Mouse (Mus musculus) forebrain, postnatal 0 days (tissue): ENCODE measurements around the gene Olfr1513. TPM values are rescaled to one million over a fixed set of nuclear protein-coding genes. Genes with fewer than 3 reads are reported as not detected.
A peak's percentile ranks its signal among the peaks of the same experiment; 100 is the strongest.
"Not testable (repeated sequence)": the region's sequence is repeated elsewhere in the genome, so short reads cannot be mapped to it uniquely, and the experiment has no call there.

Source experiments
- ATAC-seq: fragments of 200-750 bp; cut with Nextera tagmentation; 2 replicates; pipeline ENCODE4 v1.8.0; 2017; ENCODE audit warnings: mild to moderate bottlenecking, moderate library complexity
- DNase-seq: peaks from one replicate; pipeline ENCODE4 v3.0.0-alpha.2; 2015
- H3K27ac ChIP-seq: fragments of 300-500 bp; sonication (generic); 2 replicates; pipeline ENCODE4 v1.5.1; 2014; ENCODE audit warnings: low read depth, mild to moderate bottlenecking, antibody characterized with exemption, low read length, moderate library complexity, mixed read lengths
- H3K27me3 ChIP-seq: fragments of 300-500 bp; sonication (generic); 2 replicates; pipeline ENCODE4 v1.6.1; 2014; ENCODE audit warnings: mild to moderate bottlenecking, low read length, mixed read lengths; ENCODE audit not compliant: insufficient read depth
- H3K36me3 ChIP-seq: fragments of 300-500 bp; sonication (generic); 2 replicates; pipeline ENCODE4 v1.6.1; 2014; ENCODE audit warnings: mild to moderate bottlenecking, moderate library complexity; ENCODE audit not compliant: insufficient read depth
- H3K4me1 ChIP-seq: fragments of 300-500 bp; sonication (generic); 2 replicates; pipeline ENCODE4 v1.6.1; 2014; ENCODE audit warnings: antibody characterized with exemption; ENCODE audit not compliant: insufficient read depth
- H3K4me2 ChIP-seq: fragments of 300-500 bp; sonication (generic); 2 replicates; pipeline ENCODE4 v1.6.1; 2014; ENCODE audit warnings: low read depth, mild to moderate bottlenecking, moderate library complexity
- H3K4me3 ChIP-seq: fragments of 300-500 bp; sonication (generic); 2 replicates; pipeline ENCODE4 v1.5.1; 2014; ENCODE audit warnings: low read depth, low read length, mixed read lengths
- H3K9ac ChIP-seq: fragments of 300-500 bp; sonication (generic); 2 replicates; pipeline ENCODE4 v1.6.1; 2014; ENCODE audit warnings: mild to moderate bottlenecking
- H3K9me3 ChIP-seq: fragments of 300-500 bp; sonication (generic); 2 replicates; pipeline ENCODE4 v1.6.1; 2016; ENCODE audit warnings: low read length
- CTCF ChIP-seq: sonication (generic); IDR thresholded peaks from 2 replicates; pipeline ENCODE4 v1.5.1; 2016; ENCODE audit warnings: antibody characterized with exemption, control low read depth, low read depth
- WGBS: fragments of 180-500 bp; shearing (Covaris S2); extraction: QIAGEN DNeasy Blood & Tissue Kit; methylation state at CpG from one replicate; pipeline ENCODE4 v1.1.7; 2014; 5-methylcytosine and 5-hydroxymethylcytosine counted together
- polyA plus RNA-seq: library from polyadenylated mRNA; unstranded; fragments of >200 nt; fragmentation: Nextera tagmentation; extraction: Ambion mirVana; gene quantifications from 2 replicates; pipeline ENCODE4 v1.2.1, GENCODE M21; 2015
- total RNA-seq: library from RNA; depleted of rRNA; stranded (reverse); fragments of >200 nt; gene quantifications from 2 replicates; pipeline ENCODE4 v1.2.3, GENCODE M21; 2014; rRNA removed

Olfr1513 gene
- total RNA-seq, result not detected in 2 replicates
- not detected in 2 replicates for polyA plus RNA-seq

GRCm38 (mm10) chr14:52356308-52356707 is at the start of gene Olfr1513:
Gene Olfr1513, minus strand, starts transcription at chr14:52356408.
- no peak for DNase-seq
- Histone ChIP-seq H3K27me3 (no peaks in the 10 kb centered on the region), H3K9ac (no peak within 1 kb of the TSS), H3K9me3 (no peaks in the 10 kb centered on the region), H3K4me3 (no peak within 1 kb of the TSS), H3K4me2 (no peak within 1 kb of the TSS), H3K27ac (no peak within 1 kb of the TSS), H3K36me3 (no peaks in the 10 kb centered on the region), H3K4me1 (no peaks in the 10 kb centered on the region)
- ATAC-seq, result no peak
- TF ChIP-seq CTCF, result no peak
- WGBS, result 82% methylated on average over 4 of the region's 4 CpGs

- no peak for TF ChIP-seq CTCF
- no peak within 1 kb of the TSS for H3K4me3 ChIP-seq
- H3K36me3 ChIP-seq, result no peaks in the 10 kb centered on the region
- H3K4me2 ChIP-seq, result no peak within 1 kb of the TSS
- no peaks in the 10 kb centered on the region for H3K27me3 ChIP-seq
- H3K9me3 ChIP-seq, result no peaks in the 10 kb centered on the region
- no peak for DNase-seq
- WGBS, result 81% methylated on average over 4 of the region's 4 CpGs
- H3K9ac ChIP-seq, result no peak within 1 kb of the TSS
- no peak for ATAC-seq
- no peak within 1 kb of the TSS for H3K27ac ChIP-seq
- no peaks in the 10 kb centered on the region for H3K4me1 ChIP-seq
Measured at GRCm38 (mm10) chr14:52397279-52397678, 41.1 kb upstream of the Olfr1513 start, which contains the start of gene Olfr1511. Gene Olfr1511, minus strand, starts transcription at chr14:52397379.

GRCm38 (mm10) chr14:52390084-52390848 is 34.1 kb upstream of the Olfr1513 start:
- H3K27ac ChIP-seq, H3K27me3 ChIP-seq, H3K9me3 ChIP-seq, ATAC-seq, DNase-seq, H3K4me2 ChIP-seq, H3K4me1 ChIP-seq, H3K36me3 ChIP-seq, H3K4me3 ChIP-seq, H3K9ac ChIP-seq: not testable (repeated sequence)
- WGBS, result 88% methylated on average over 9 of the region's 9 CpGs

GRCm38 (mm10) chr14:52379068-52379467 is 22.9 kb upstream of the Olfr1513 start, which contains the start of gene Olfr1512:
Gene Olfr1512, minus strand, starts transcription at chr14:52379168.
- no peaks in the 10 kb centered on the region for H3K36me3 ChIP-seq
- no peak within 1 kb of the TSS for H3K9ac ChIP-seq
- H3K27ac ChIP-seq, result no peak within 1 kb of the TSS
- no peaks in the 10 kb centered on the region for H3K9me3 ChIP-seq
- no peaks in the 10 kb centered on the region for H3K4me1 ChIP-seq
- no peak for ATAC-seq
- 79% methylated on average over 2 of the region's 2 CpGs for WGBS
- H3K4me2 ChIP-seq, result no peak within 1 kb of the TSS
- H3K4me3 ChIP-seq, result no peak within 1 kb of the TSS
- no peak for TF ChIP-seq CTCF
- DNase-seq, result no peak
- H3K27me3 ChIP-seq, result no peaks in the 10 kb centered on the region

- Histone ChIP-seq H3K27ac (no peak overlapping the region), H3K4me3 (no peak overlapping the region), H3K27me3 (no peaks in the 10 kb centered on the region), H3K4me1 (no peaks in the 10 kb centered on the region), H3K4me2 (no peak overlapping the region), H3K9me3 (no peaks in the 10 kb centered on the region), H3K36me3 (no peaks in the 10 kb centered on the region), H3K9ac (no peak overlapping the region)
- no peak for TF ChIP-seq CTCF
- DNase-seq, result peak; percentile 2
- peak; percentile 48; the same call in 1 of the 2 replicates for ATAC-seq
- WGBS, result 69% methylated on average over 3 of the region's 3 CpGs
Measured at GRCm38 (mm10) chr14:52368741-52369140, 12.5 kb upstream of the Olfr1513 start.

- H3K27me3 ChIP-seq, result no peaks in the 10 kb centered on the region
- WGBS, result 71% methylated on average over 6 of the region's 6 CpGs
- peak overlapping the region; percentile 55 for H3K4me2 ChIP-seq
- peak overlapping the region; percentile 33 for H3K4me3 ChIP-seq
- H3K9me3 ChIP-seq, result no peaks in the 10 kb centered on the region
- no peaks in the 10 kb centered on the region for H3K4me1 ChIP-seq
- DNase-seq (no peak), ATAC-seq (no peak)
- H3K9ac ChIP-seq, result peak overlapping the region; percentile 54
- no peak for TF ChIP-seq CTCF
- peak overlapping the region; percentile 54; the same call in 1 of the 2 replicates for H3K27ac ChIP-seq
- H3K36me3 ChIP-seq, result no peaks in the 10 kb centered on the region
Measured at GRCm38 (mm10) chr14:52339512-52339852, 16.7 kb downstream of the Olfr1513 start.

- no peaks in the 10 kb centered on the region for H3K27me3 ChIP-seq
- H3K4me3 ChIP-seq, result peak overlapping the region; percentile 33
- H3K27ac ChIP-seq, result peak overlapping the region; percentile 54; the same call in 1 of the 2 replicates
- no peaks in the 10 kb centered on the region for H3K4me1 ChIP-seq
- 18% methylated on average over 21 of the region's 21 CpGs for WGBS
- H3K4me2 ChIP-seq, result peak overlapping the region; percentile 55
- TF ChIP-seq CTCF, result peak; percentile 91
- DNase-seq (peak; percentile 91), ATAC-seq (peak; percentile 90)
- no peaks in the 10 kb centered on the region for H3K36me3 ChIP-seq
- peak overlapping the region; percentile 54 for H3K9ac ChIP-seq
- H3K9me3 ChIP-seq, result no peaks in the 10 kb centered on the region
Measured at GRCm38 (mm10) chr14:52338751-52339511, 17.3 kb downstream of the Olfr1513 start.
